Mouse (Mus musculus): ENCODE data around the gene Tgfa.
A peak's percentile ranks its signal among the peaks of the same experiment; 100 is the strongest.

Gene Tgfa

GRCm38 (mm10) chr6:86296938-86297337 is 101.9 kb downstream of the Tgfa start:
- no peak for DNase-seq (ENCODE audit: low spot score)

GRCm38 (mm10) chr6:86298961-86299360 is 103.9 kb downstream of the Tgfa start:
- DNase-seq (ENCODE audit: low spot score): no peak

- DNase-seq (ENCODE audit: low spot score): no peak
Observed at GRCm38 (mm10) chr6:86299381-86299780, 104.4 kb downstream of the Tgfa start.

GRCm38 (mm10) chr6:86305680-86306079 is 110.7 kb downstream of the Tgfa start:
- DNase-seq (ENCODE audit: low spot score): no peak

- no peak for DNase-seq (ENCODE audit: low spot score)
Observed at GRCm38 (mm10) chr6:86314011-86314410, 119.0 kb downstream of the Tgfa start.

GRCm38 (mm10) chr6:86317066-86317465 is 122.0 kb downstream of the Tgfa start:
- DNase-seq (ENCODE audit: low spot score): no peak

GRCm38 (mm10) chr6:86318855-86319254 is 123.8 kb downstream of the Tgfa start:
- DNase-seq (ENCODE audit: low spot score): peak; percentile 22

- DNase-seq (ENCODE audit: low spot score): no peak
Observed at GRCm38 (mm10) chr6:86322031-86322563, 127.1 kb downstream of the Tgfa start.

- DNase-seq (ENCODE audit: low spot score): no peak
Observed at GRCm38 (mm10) chr6:86322991-86323390, 128.0 kb downstream of the Tgfa start.

GRCm38 (mm10) chr6:86324400-86324799 is 129.4 kb downstream of the Tgfa start:
- DNase-seq (ENCODE audit: low spot score): no peak
